Mouse (Mus musculus): ENCODE results near the gene Vps13c.

Gene Vps13c

GRCm38 (mm10) chr9:67831359-67832045 lies 8.7 kb upstream of the Vps13c start:
- no peak for DNase-seq (ENCODE audit: low spot score)

GRCm38 (mm10) chr9:67832046-67832605 lies 8.1 kb upstream of the Vps13c start, which contains the start of gene C2cd4a:
Gene C2cd4a, minus strand, starts transcription at chr9:67832330.
- DNase-seq (ENCODE audit: low spot score) = no peak

- DNase-seq (ENCODE audit: low spot score) = no peak
These were observed 5.7 kb upstream of the Vps13c start for GRCm38 (mm10) chr9:67834535-67834934.

- DNase-seq (ENCODE audit: low spot score) = no peak
These were observed 2.9 kb upstream of the Vps13c start for GRCm38 (mm10) chr9:67837311-67837710.

GRCm38 (mm10) chr9:67842797-67843196 lies 2.6 kb downstream of the Vps13c start:
- DNase-seq (ENCODE audit: low spot score) = no peak

GRCm38 (mm10) chr9:67845012-67845411 lies 4.8 kb downstream of the Vps13c start:
- DNase-seq (ENCODE audit: low spot score) = no peak

GRCm38 (mm10) chr9:67845648-67846047 lies 5.5 kb downstream of the Vps13c start:
- peak; percentile 22 for DNase-seq (ENCODE audit: low spot score)

GRCm38 (mm10) chr9:67846089-67846488 lies 5.9 kb downstream of the Vps13c start:
- DNase-seq (ENCODE audit: low spot score) = no peak

GRCm38 (mm10) chr9:67847606-67848005 lies 7.4 kb downstream of the Vps13c start:
- DNase-seq (ENCODE audit: low spot score) = no peak

- no peak for DNase-seq (ENCODE audit: low spot score)
These were observed 9.2 kb downstream of the Vps13c start for GRCm38 (mm10) chr9:67849397-67849796.

- no peak for DNase-seq (ENCODE audit: low spot score)
These were observed 9.7 kb downstream of the Vps13c start for GRCm38 (mm10) chr9:67849846-67850245.

- DNase-seq (ENCODE audit: low spot score) = peak; percentile 19
These were observed 11.0 kb downstream of the Vps13c start for GRCm38 (mm10) chr9:67851150-67851549.

- DNase-seq (ENCODE audit: low spot score) = no peak
These were observed 20.1 kb downstream of the Vps13c start for GRCm38 (mm10) chr9:67860273-67860672.

- no peak for DNase-seq (ENCODE audit: low spot score)
These were observed 23.1 kb downstream of the Vps13c start for GRCm38 (mm10) chr9:67863332-67863731.

GRCm38 (mm10) chr9:67864011-67864410 lies 23.8 kb downstream of the Vps13c start:
- no peak for DNase-seq (ENCODE audit: low spot score)

GRCm38 (mm10) chr9:67865411-67865810 lies 25.2 kb downstream of the Vps13c start:
- DNase-seq (ENCODE audit: low spot score) = no peak

GRCm38 (mm10) chr9:67867411-67867810 lies 27.2 kb downstream of the Vps13c start:
- no peak for DNase-seq (ENCODE audit: low spot score)

- DNase-seq (ENCODE audit: low spot score) = no peak
These were observed 29.7 kb downstream of the Vps13c start for GRCm38 (mm10) chr9:67869691-67870450.

- no peak for DNase-seq (ENCODE audit: low spot score)
These were observed 34.5 kb downstream of the Vps13c start for GRCm38 (mm10) chr9:67874522-67875222.

GRCm38 (mm10) chr9:67875337-67875736 lies 35.1 kb downstream of the Vps13c start:
- DNase-seq (ENCODE audit: low spot score) = no peak

- DNase-seq (ENCODE audit: low spot score) = no peak
These were observed 37.0 kb downstream of the Vps13c start for GRCm38 (mm10) chr9:67877081-67877718.

- no peak for DNase-seq (ENCODE audit: low spot score)
These were observed 38.1 kb downstream of the Vps13c start for GRCm38 (mm10) chr9:67878197-67878769.
